Mouse (Mus musculus) liver, embryonic 12.5 days (tissue): ENCODE measurements around the gene Ppp1r37. TPM values are rescaled to one million over a fixed set of nuclear protein-coding genes. Genes with fewer than 3 reads are reported as not detected.
"Not testable (repeated sequence)": the region's sequence is repeated elsewhere in the genome, so short reads cannot be mapped to it uniquely, and the experiment has no call there.

Source experiments
- ATAC-seq: fragments of 200-750 bp; cut with Nextera tagmentation; 2 replicates; pipeline ENCODE4 v1.8.0; 2017; ENCODE audit warnings: moderate number of reproducible peaks, mild to moderate bottlenecking, moderate library complexity
- H3K27ac ChIP-seq: fragments of 300-500 bp; sonication (generic); 2 replicates; pipeline ENCODE4 v1.5.1; 2016; ENCODE audit warnings: mild to moderate bottlenecking
- H3K27me3 ChIP-seq: fragments of 300-500 bp; sonication (generic); replicated peaks from 2 replicates; pipeline ENCODE4 v1.6.1; 2016; ENCODE audit warnings: mild to moderate bottlenecking, moderate library complexity
- H3K36me3 ChIP-seq: fragments of 300-500 bp; sonication (generic); 2 replicates; pipeline ENCODE4 v1.6.1; 2016; ENCODE audit warnings: mild to moderate bottlenecking, moderate library complexity
- H3K4me1 ChIP-seq: fragments of 300-500 bp; sonication (generic); 2 replicates; pipeline ENCODE4 v1.6.1; 2016
- H3K4me2 ChIP-seq: fragments of 300-500 bp; sonication (generic); 2 replicates; pipeline ENCODE4 v1.6.1; 2016; ENCODE audit warnings: mild to moderate bottlenecking, moderate library complexity
- H3K4me3 ChIP-seq: fragments of 300-500 bp; sonication (generic); 2 replicates; pipeline ENCODE4 v1.5.1; 2016; ENCODE audit warnings: mild to moderate bottlenecking, moderate library complexity
- H3K9ac ChIP-seq: fragments of 300-500 bp; sonication (generic); 2 replicates; pipeline ENCODE4 v1.6.1; 2016; ENCODE audit warnings: mild to moderate bottlenecking, moderate library complexity
- H3K9me3 ChIP-seq: fragments of 300-500 bp; sonication (generic); replicated peaks from 2 replicates; pipeline ENCODE4 v1.6.1; 2016; ENCODE audit warnings: mild to moderate bottlenecking, moderate library complexity
- WGBS: fragments of 180-500 bp; shearing (Covaris S2); methylation state at CpG from one replicate; pipeline ENCODE4 v1.1.7; 2016; ENCODE audit not compliant: insufficient replicate concordance; 5-methylcytosine and 5-hydroxymethylcytosine counted together
- polyA plus RNA-seq: library from polyadenylated mRNA; unstranded; fragments of >200 nt; fragmentation: Nextera tagmentation; extraction: Ambion mirVana; gene quantifications from 2 replicates; pipeline ENCODE4 v1.2.1, GENCODE M21; 2016

Ppp1r37 gene
- 19.1 and 20.2 TPM in 2 replicates for polyA plus RNA-seq

GRCm38 (mm10) chr7:19562643-19563410 lies at the start of gene Ppp1r37:
Gene Ppp1r37, minus strand, starts transcription at chr7:19563076.
- Histone ChIP-seq H3K36me3 (peaks cover 55% of the 10 kb centered on the region), H3K27ac (peak within 1 kb of the TSS; percentile 95), H3K4me3 (peak within 1 kb of the TSS; percentile 98), H3K9ac (peak within 1 kb of the TSS; percentile 99), H3K4me2 (peak within 1 kb of the TSS; percentile 95), H3K9me3 (0 out of 2 replicates have a peak, but pooled peaks cover 5% of the 10 kb centered on the region), H3K27me3 (no peaks in the 10 kb centered on the region), H3K4me1 (peaks cover 71% of the 10 kb centered on the region)
- ATAC-seq = no peak
- 6% methylated on average over 19 of the region's 19 CpGs for WGBS

- 70% methylated on average over 5 of the region's 5 CpGs for WGBS
- Histone ChIP-seq H3K4me1 (no peaks in the 10 kb centered on the region), H3K4me2 (no peak overlapping the region), H3K27ac (no peak overlapping the region), H3K9ac (no peak overlapping the region), H3K9me3 (no peaks in the 10 kb centered on the region), H3K27me3 (no peaks in the 10 kb centered on the region), H3K4me3 (no peak overlapping the region), H3K36me3 (0 out of 2 replicates have a peak, but pooled peaks cover 3% of the 10 kb centered on the region)
- no peak for ATAC-seq
Measured at GRCm38 (mm10) chr7:19610969-19611368, 48.1 kb upstream of the Ppp1r37 start.

- Histone ChIP-seq H3K27me3 (no peaks in the 10 kb centered on the region), H3K9me3 (no peaks in the 10 kb centered on the region), H3K9ac (no peak overlapping the region), H3K4me3 (no peak overlapping the region), H3K4me1 (no peaks in the 10 kb centered on the region), H3K4me2 (no peak overlapping the region), H3K27ac (no peak overlapping the region), H3K36me3 (0 out of 2 replicates have a peak, but pooled peaks cover 3% of the 10 kb centered on the region)
- ATAC-seq = no peak
- 83% methylated on average over 12 of the region's 12 CpGs for WGBS
Measured at GRCm38 (mm10) chr7:19609641-19610332, 46.9 kb upstream of the Ppp1r37 start.

- H3K27ac ChIP-seq = no peak overlapping the region
Measured at GRCm38 (mm10) chr7:19607291-19607690, 44.4 kb upstream of the Ppp1r37 start.

GRCm38 (mm10) chr7:19604606-19605214 lies 41.8 kb upstream of the Ppp1r37 start:
- not testable (repeated sequence) for H3K9ac ChIP-seq, ATAC-seq, H3K9me3 ChIP-seq, H3K27me3 ChIP-seq
- Histone ChIP-seq H3K27ac (peak overlapping the region; percentile 81; the same call in 1 of the 2 replicates), H3K4me3 (peak overlapping the region; percentile 89), H3K4me2 (peak overlapping the region; percentile 86), H3K36me3 (peaks cover 29% of the 10 kb centered on the region), H3K4me1 (peaks cover 29% of the 10 kb centered on the region)
- WGBS = 55% methylated on average over 10 of the region's 10 CpGs

More at GRCm38 (mm10) chr7:19607291-19607690, 44.4 kb upstream of the Ppp1r37 start:
- H3K4me2 ChIP-seq = no peak overlapping the region
- H3K27me3 ChIP-seq = no peaks in the 10 kb centered on the region
- no peak for ATAC-seq
- peaks cover 16% of the 10 kb centered on the region for H3K4me1 ChIP-seq
- H3K9me3 ChIP-seq = no peaks in the 10 kb centered on the region
- peaks cover 6% of the 10 kb centered on the region for H3K36me3 ChIP-seq
- no peak overlapping the region for H3K9ac ChIP-seq
- H3K4me3 ChIP-seq = no peak overlapping the region
- WGBS = 72% methylated on average over 5 of the region's 5 CpGs

- under 1% methylated on average over 57 of the region's 57 CpGs for WGBS
- peak within 1 kb of the TSS; percentile 89 for H3K4me3 ChIP-seq
- H3K4me1 ChIP-seq = peaks cover 29% of the 10 kb centered on the region
- no peaks in the 10 kb centered on the region for H3K9me3 ChIP-seq
- H3K27ac ChIP-seq = peak within 1 kb of the TSS; percentile 81
- H3K4me2 ChIP-seq = peak within 1 kb of the TSS; percentile 86
- peaks cover 35% of the 10 kb centered on the region for H3K36me3 ChIP-seq
- peak within 1 kb of the TSS; percentile 93 for H3K9ac ChIP-seq
- ATAC-seq = peak; percentile 89
- no peaks in the 10 kb centered on the region for H3K27me3 ChIP-seq
Measured at GRCm38 (mm10) chr7:19603849-19604605, 41.2 kb upstream of the Ppp1r37 start, which contains the start of gene Clasrp. Gene Clasrp, minus strand, starts transcription at chr7:19604486.

GRCm38 (mm10) chr7:19603055-19603454 lies 40.2 kb upstream of the Ppp1r37 start:
- Histone ChIP-seq H3K9ac (peak overlapping the region; percentile 93), H3K36me3 (peaks cover 45% of the 10 kb centered on the region)
- ATAC-seq = no peak

GRCm38 (mm10) chr7:19600562-19600961 lies 37.7 kb upstream of the Ppp1r37 start:
- H3K4me1 ChIP-seq = peaks cover 29% of the 10 kb centered on the region
- peak overlapping the region; percentile 28; the same call in 1 of the 2 replicates for H3K27ac ChIP-seq
- no peak overlapping the region for H3K4me2 ChIP-seq
- H3K9me3 ChIP-seq = no peaks in the 10 kb centered on the region
- peaks cover 63% of the 10 kb centered on the region for H3K36me3 ChIP-seq
- WGBS = 72% methylated on average over 5 of the region's 5 CpGs
- no peak for ATAC-seq
- H3K27me3 ChIP-seq = no peaks in the 10 kb centered on the region
- H3K4me3 ChIP-seq = no peak overlapping the region
- no peak overlapping the region for H3K9ac ChIP-seq

More at GRCm38 (mm10) chr7:19603055-19603454, 40.2 kb upstream of the Ppp1r37 start:
- peak overlapping the region; percentile 86 for H3K4me2 ChIP-seq
- no peaks in the 10 kb centered on the region for H3K9me3 ChIP-seq
- no peak overlapping the region for H3K27ac ChIP-seq
- no peaks in the 10 kb centered on the region for H3K27me3 ChIP-seq
- WGBS = 65% methylated on average over 12 of the region's 12 CpGs
- peaks cover 29% of the 10 kb centered on the region for H3K4me1 ChIP-seq
- H3K4me3 ChIP-seq = peak overlapping the region; percentile 89

GRCm38 (mm10) chr7:19593061-19593730 lies 30.3 kb upstream of the Ppp1r37 start:
- Histone ChIP-seq H3K27me3 (no peaks in the 10 kb centered on the region), H3K9ac (peak overlapping the region; percentile 12; the same call in 1 of the 2 replicates), H3K36me3 (peaks cover 91% of the 10 kb centered on the region), H3K4me3 (no peak overlapping the region), H3K4me2 (peak overlapping the region; percentile 30), H3K27ac (peak overlapping the region; percentile 33), H3K9me3 (no peaks in the 10 kb centered on the region), H3K4me1 (peaks cover 32% of the 10 kb centered on the region)
- 42% methylated on average over 10 of the region's 10 CpGs for WGBS
- ATAC-seq = peak; percentile 82

GRCm38 (mm10) chr7:19589917-19590316 lies 27.0 kb upstream of the Ppp1r37 start:
- no peak overlapping the region for H3K9ac ChIP-seq
- 57% methylated on average over 3 of the region's 3 CpGs for WGBS
- peaks cover 32% of the 10 kb centered on the region for H3K4me1 ChIP-seq
- ATAC-seq = peak; percentile 36; the same call in 1 of the 2 replicates
- no peaks in the 10 kb centered on the region for H3K9me3 ChIP-seq
- no peaks in the 10 kb centered on the region for H3K27me3 ChIP-seq
- H3K27ac ChIP-seq = no peak overlapping the region
- H3K36me3 ChIP-seq = peaks cover 99% of the 10 kb centered on the region
- H3K4me2 ChIP-seq = no peak overlapping the region
- no peak overlapping the region for H3K4me3 ChIP-seq

- no peak overlapping the region for H3K4me2 ChIP-seq
- WGBS = 39% methylated on average over 3 of the region's 3 CpGs
- H3K27me3 ChIP-seq = no peaks in the 10 kb centered on the region
- no peak overlapping the region for H3K9ac ChIP-seq
- ATAC-seq = no peak
- 0 out of 2 replicates have a peak overlapping the region, but pooled peaks have one; percentile 2 for H3K27ac ChIP-seq
- H3K36me3 ChIP-seq = peaks cover 100% of the 10 kb centered on the region
- no peaks in the 10 kb centered on the region for H3K9me3 ChIP-seq
- H3K4me3 ChIP-seq = no peak overlapping the region
- H3K4me1 ChIP-seq = peaks cover 27% of the 10 kb centered on the region
Measured at GRCm38 (mm10) chr7:19589207-19589606, 26.3 kb upstream of the Ppp1r37 start.
